Mouse (Mus musculus) heart, postnatal 0 days (tissue): ENCODE data around the gene Eif3i. TPM values are rescaled to one million over a fixed set of nuclear protein-coding genes. Genes with fewer than 3 reads are reported as not detected.

Experiments
- ATAC-seq: fragments of 200-750 bp; cut with Nextera tagmentation; 2 replicates; pipeline ENCODE4 v1.8.0; 2017; ENCODE audit warnings: low read depth, moderate number of reproducible peaks, moderate library complexity; ENCODE audit not compliant: insufficient read depth
- DNase-seq: peaks from one replicate; pipeline ENCODE4 v3.0.0-alpha.2; 2016; ENCODE audit warnings: low spot score
- H3K27ac ChIP-seq: fragments of 300-500 bp; sonication (generic); 2 replicates; pipeline ENCODE4 v1.5.1; 2014; ENCODE audit warnings: low read depth, mild to moderate bottlenecking
- H3K27me3 ChIP-seq: fragments of 300-500 bp; sonication (generic); 2 replicates; pipeline ENCODE4 v1.6.1; 2014; ENCODE audit warnings: low read length, mixed read lengths; ENCODE audit not compliant: control insufficient read depth, insufficient read depth
- H3K36me3 ChIP-seq: fragments of 300-500 bp; sonication (generic); replicated peaks from 2 replicates; pipeline ENCODE4 v1.6.1; 2014; ENCODE audit warnings: low read length, mixed read lengths; ENCODE audit not compliant: control insufficient read depth, insufficient read depth
- H3K4me1 ChIP-seq: fragments of 300-500 bp; sonication (generic); 2 replicates; pipeline ENCODE4 v1.6.1; 2014; ENCODE audit warnings: antibody characterized with exemption; ENCODE audit not compliant: control insufficient read depth, insufficient read depth
- H3K4me2 ChIP-seq: fragments of 300-500 bp; sonication (generic); 2 replicates; pipeline ENCODE4 v1.6.1; 2014; ENCODE audit warnings: low read depth, mild to moderate bottlenecking, low read length, moderate library complexity
- H3K4me3 ChIP-seq: fragments of 300-500 bp; sonication (generic); 2 replicates; pipeline ENCODE4 v1.5.1; 2014; ENCODE audit warnings: low read depth, low read length
- H3K9ac ChIP-seq: fragments of 300-500 bp; sonication (generic); replicated peaks from 2 replicates; pipeline ENCODE4 v1.6.1; 2014; ENCODE audit warnings: low read depth, low read length, mixed read lengths
- H3K9me3 ChIP-seq: fragments of 300-500 bp; sonication (generic); replicated peaks from 2 replicates; pipeline ENCODE4 v1.6.1; 2016; ENCODE audit warnings: low read length; ENCODE audit not compliant: control insufficient read depth
- CTCF ChIP-seq: IDR thresholded peaks from 2 replicates; pipeline ENCODE4 v1.5.1; 2016; ENCODE audit warnings: antibody characterized with exemption, control low read depth, low read depth
- EP300 ChIP-seq: IDR thresholded peaks from 2 replicates; pipeline ENCODE4 v1.6.1; 2016; ENCODE audit warnings: antibody characterized with exemption, low read depth
- WGBS: fragments of 180-500 bp; shearing (Covaris S2); extraction: QIAGEN DNeasy Blood & Tissue Kit; methylation state at CpG from one replicate; pipeline ENCODE4 v1.1.7; 2014; 5-methylcytosine and 5-hydroxymethylcytosine counted together
- polyA plus RNA-seq: library from polyadenylated mRNA; unstranded; fragments of >200 nt; fragmentation: Nextera tagmentation; extraction: Ambion mirVana; gene quantifications from 2 replicates; pipeline ENCODE4 v1.2.1, GENCODE M21; 2015
- total RNA-seq: library from RNA; depleted of rRNA; stranded (reverse); fragments of >200 nt; gene quantifications from 2 replicates; pipeline ENCODE4 v1.2.3, GENCODE M21; 2014; ENCODE audit warnings: low replicate concordance; rRNA removed

Gene Eif3i
- 408 and 443 TPM in 2 replicates for total RNA-seq
- polyA plus RNA-seq = 169 and 172 TPM in 2 replicates

GRCm38 (mm10) chr4:129600233-129601158 is at the start of gene Eif3i, which contains the start of gene Tmem234:
TSS of gene Eif3i (minus strand) at chr4:129600648.
TSS of gene Tmem234 (plus strand) at chr4:129600668.
- TF ChIP-seq EP300 (peak; percentile 50; the same call in 1 of the 2 replicates), CTCF (0 out of 2 replicates have a peak, but pooled peaks have one; percentile 9)
- Histone ChIP-seq H3K4me2 (peak within 1 kb of the TSS; percentile 98), H3K27me3 (no peaks in the 10 kb centered on the region), H3K4me3 (peak within 1 kb of the TSS; percentile 94), H3K36me3 (peaks cover 36% of the 10 kb centered on the region), H3K27ac (peak within 1 kb of the TSS; percentile 66), H3K9me3 (no peaks in the 10 kb centered on the region), H3K4me1 (peaks cover 15% of the 10 kb centered on the region), H3K9ac (peak within 1 kb of the TSS; percentile 83)
- WGBS = under 1% methylated on average over 65 of the region's 74 CpGs
- ATAC-seq = peak; percentile 90
- peak; percentile 89 for DNase-seq

- no peaks in the 10 kb centered on the region for H3K9me3 ChIP-seq
- peaks cover 83% of the 10 kb centered on the region for H3K36me3 ChIP-seq
- no peaks in the 10 kb centered on the region for H3K27me3 ChIP-seq
- H3K27ac ChIP-seq = no peak overlapping the region
- H3K4me3 ChIP-seq = no peak overlapping the region
- no peak overlapping the region for H3K9ac ChIP-seq
- 67% methylated on average over 1 of the region's 1 CpGs for WGBS
- no peak overlapping the region for H3K4me2 ChIP-seq
- TF ChIP-seq EP300 (no peak), CTCF (no peak)
- DNase-seq (no peak), ATAC-seq (no peak)
- no peaks in the 10 kb centered on the region for H3K4me1 ChIP-seq
Measured at GRCm38 (mm10) chr4:129648656-129649055, 48.2 kb upstream of the Eif3i start.

- 85% methylated on average over 6 of the region's 6 CpGs for WGBS
- ATAC-seq (no peak), DNase-seq (no peak)
- Histone ChIP-seq H3K9ac (no peak overlapping the region), H3K27ac (no peak overlapping the region), H3K9me3 (no peaks in the 10 kb centered on the region), H3K27me3 (no peaks in the 10 kb centered on the region), H3K4me3 (no peak overlapping the region), H3K4me1 (peaks cover under 1% of the 10 kb centered on the region; the same call in 1 of the 2 replicates), H3K36me3 (peaks cover 54% of the 10 kb centered on the region), H3K4me2 (no peak overlapping the region)
- no peak for TF ChIP-seq CTCF
- TF ChIP-seq EP300 = no peak
Measured at GRCm38 (mm10) chr4:129645204-129645603, 44.8 kb upstream of the Eif3i start.

DNA sequence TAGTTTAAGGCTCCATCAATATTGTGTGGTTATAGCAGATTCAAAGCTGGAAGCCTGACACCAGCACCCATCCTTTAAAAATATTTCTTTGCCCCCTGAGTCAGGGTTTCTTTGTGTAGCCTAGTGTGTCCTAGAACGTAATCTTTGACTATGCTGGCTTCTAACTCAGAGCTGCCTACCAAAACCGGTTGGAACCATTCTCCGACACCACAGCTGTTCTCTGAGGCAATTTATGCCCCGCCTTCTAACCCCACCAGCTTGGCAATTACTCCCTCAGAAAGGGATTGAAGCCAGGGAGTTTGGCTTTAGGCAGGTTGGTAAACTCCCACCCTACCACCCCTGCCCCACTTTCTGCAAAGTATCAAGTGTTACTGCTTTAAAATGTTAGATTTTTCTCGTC is 41.3 kb upstream of the Eif3i start:
- DNase-seq (no peak), ATAC-seq (no peak)
- Histone ChIP-seq H3K9me3 (no peaks in the 10 kb centered on the region), H3K4me1 (peaks cover 21% of the 10 kb centered on the region), H3K9ac (no peak overlapping the region), H3K4me3 (no peak overlapping the region; the same call in 1 of the 2 replicates), H3K27ac (no peak overlapping the region), H3K4me2 (peak overlapping the region; percentile 91; the same call in 1 of the 2 replicates), H3K27me3 (no peaks in the 10 kb centered on the region), H3K36me3 (peaks cover 39% of the 10 kb centered on the region)
- TF ChIP-seq EP300 (no peak), CTCF (no peak)
- 54% methylated on average over 5 of the region's 5 CpGs for WGBS

GRCm38 (mm10) chr4:129640638-129641467 is 40.4 kb upstream of the Eif3i start, which contains the start of gene Txlna:
TSS of gene Txlna (minus strand) at chr4:129641065.
- Histone ChIP-seq H3K4me3 (peak within 1 kb of the TSS; percentile 72), H3K27me3 (no peaks in the 10 kb centered on the region), H3K27ac (peak within 1 kb of the TSS; percentile 92), H3K4me1 (peaks cover 21% of the 10 kb centered on the region), H3K36me3 (peaks cover 40% of the 10 kb centered on the region), H3K9me3 (no peaks in the 10 kb centered on the region), H3K4me2 (peak within 1 kb of the TSS; percentile 91), H3K9ac (peak within 1 kb of the TSS; percentile 75)
- TF ChIP-seq CTCF = no peak
- TF ChIP-seq EP300 = peak; percentile 44; the same call in 1 of the 2 replicates
- under 1% methylated on average over 55 of the region's 60 CpGs for WGBS
- DNase-seq = peak; percentile 98
- peak; percentile 95 for ATAC-seq
